Mouse (Mus musculus): Measurements from ENCODE around the gene Smad1.
"Not testable (repeated sequence)": the region's sequence is repeated elsewhere in the genome, so short reads cannot be mapped to it uniquely, and the experiment has no call there.

The Smad1 gene

DNA sequence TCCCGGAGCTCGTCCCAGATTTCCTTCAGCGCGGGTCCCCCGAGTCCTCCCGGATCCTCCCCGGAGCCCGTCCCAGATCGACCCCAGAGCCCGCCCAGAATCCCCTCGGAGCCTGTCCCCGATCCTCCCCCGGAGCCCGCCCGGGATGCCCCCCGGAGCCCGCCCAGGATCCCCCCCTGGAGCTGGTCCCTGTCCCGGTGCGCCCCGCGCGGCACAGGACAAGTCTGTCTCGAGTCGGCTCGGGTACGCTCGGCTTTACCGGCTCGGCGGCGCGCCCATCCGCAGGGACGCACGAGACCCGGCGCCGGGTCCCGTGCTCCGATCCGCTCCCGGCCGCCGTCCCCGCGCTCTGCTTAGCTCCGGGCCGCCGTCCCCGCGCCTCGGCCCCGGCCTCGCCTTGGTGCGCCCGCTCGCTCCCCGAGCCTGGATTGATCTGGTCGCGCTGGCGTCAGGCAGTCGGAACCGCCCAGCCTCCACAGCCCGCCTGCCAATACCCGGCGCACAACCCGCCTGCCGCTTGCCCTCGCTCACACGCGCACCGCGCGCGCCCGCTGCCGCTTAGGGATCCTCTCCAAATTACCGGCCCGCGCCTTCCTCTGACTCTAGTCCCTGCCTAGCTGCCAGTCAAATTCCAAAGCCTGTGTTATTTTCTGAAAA is at the start of gene Smad1:
Gene Smad1, minus strand, starts transcription at position 525 of the 657 bp plus-strand sequence.
- peak; percentile 53 for DNase-seq (ENCODE audit: low spot score)

- no peak for DNase-seq (ENCODE audit: low spot score)
Observed at GRCm38 (mm10) chr8:79447260-79447853, 48.0 kb upstream of the Smad1 start.

GRCm38 (mm10) chr8:79443460-79444098 is 44.3 kb upstream of the Smad1 start:
- no peak for DNase-seq (ENCODE audit: low spot score)

- DNase-seq (ENCODE audit: low spot score): no peak
Observed at GRCm38 (mm10) chr8:79433953-79434500, 34.7 kb upstream of the Smad1 start.

- DNase-seq (ENCODE audit: low spot score): no peak
Observed at GRCm38 (mm10) chr8:79414907-79415306, 15.6 kb upstream of the Smad1 start.

DNA sequence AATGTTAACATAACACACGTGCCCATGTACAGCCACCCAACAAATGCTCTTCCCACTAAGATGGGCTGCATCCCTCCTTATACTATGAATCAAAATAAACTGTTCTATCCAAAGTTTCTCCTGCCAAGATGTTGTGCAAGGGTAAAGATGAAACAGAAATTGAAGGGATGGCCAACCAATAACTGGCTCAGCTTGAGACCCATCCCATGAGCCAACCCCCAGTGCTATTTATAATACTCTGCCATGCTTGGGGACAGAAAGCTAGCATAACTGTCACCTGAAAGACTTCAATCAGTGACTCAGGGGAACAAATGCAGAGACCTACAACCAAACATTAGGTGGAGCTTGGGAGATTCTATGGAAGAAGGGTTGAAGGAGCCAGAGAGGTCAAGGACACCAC is 11.2 kb upstream of the Smad1 start:
- no peak for DNase-seq (ENCODE audit: low spot score)

DNA sequence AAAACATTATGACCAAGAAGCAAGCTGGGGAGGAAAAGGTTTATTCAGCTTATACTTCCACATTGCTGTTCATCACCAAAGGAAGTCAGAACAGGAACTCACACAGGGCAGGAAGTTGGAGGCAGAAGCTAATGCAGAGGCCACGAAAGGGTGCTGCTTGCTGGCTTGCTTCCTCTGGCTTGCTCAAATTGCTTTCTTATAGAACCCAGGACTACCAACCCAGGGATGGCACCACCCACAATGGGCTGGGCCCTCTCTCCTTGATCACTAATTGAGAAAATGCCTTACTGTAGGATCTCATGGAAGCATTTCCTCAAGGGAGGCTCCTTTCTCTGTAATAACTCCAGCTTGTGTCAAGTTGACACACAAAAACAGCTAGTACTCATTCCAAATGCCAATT is 8.0 kb upstream of the Smad1 start:
- not testable (repeated sequence) for DNase-seq (ENCODE audit: low spot score)

DNA sequence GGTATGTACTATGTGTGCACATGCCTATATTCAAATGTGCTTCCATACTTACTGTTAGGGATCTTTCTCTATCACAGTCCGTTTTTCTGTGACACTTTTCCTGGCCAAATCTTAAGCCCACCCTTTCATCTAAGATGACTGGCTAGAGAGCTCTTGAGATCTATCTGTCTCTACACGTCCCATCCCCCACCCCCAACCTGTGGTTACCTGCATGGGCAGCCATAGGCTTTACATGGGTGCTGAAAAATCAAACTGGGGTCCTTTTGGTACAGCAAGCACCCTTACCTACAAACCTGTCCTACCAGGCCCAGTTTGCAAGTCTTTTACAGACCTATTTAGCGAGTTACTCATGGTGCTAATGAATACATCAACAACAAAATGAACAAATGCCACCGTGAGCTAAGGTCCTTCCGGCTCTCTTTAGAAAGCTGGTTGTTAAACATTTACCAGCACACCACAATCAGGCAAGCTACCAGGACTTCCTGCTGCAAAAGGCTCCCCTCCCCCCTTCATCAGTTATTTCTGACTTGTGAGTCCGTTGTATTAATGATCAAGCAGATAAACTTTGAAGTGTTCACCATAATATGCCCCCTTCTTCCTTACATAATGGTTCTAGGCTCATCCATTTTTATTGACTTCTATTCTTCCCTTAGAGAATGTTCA is 5.7 kb upstream of the Smad1 start:
- DNase-seq (ENCODE audit: low spot score): no peak

GRCm38 (mm10) chr8:79400671-79401070 is 1.4 kb upstream of the Smad1 start:
- no peak for DNase-seq (ENCODE audit: low spot score)

- no peak for DNase-seq (ENCODE audit: low spot score)
Observed at GRCm38 (mm10) chr8:79398251-79398981, 902 bp downstream of the Smad1 start.

- DNase-seq (ENCODE audit: low spot score): no peak
Observed at GRCm38 (mm10) chr8:79397705-79398250, 1.5 kb downstream of the Smad1 start.

GRCm38 (mm10) chr8:79396911-79397310 is 2.4 kb downstream of the Smad1 start:
- no peak for DNase-seq (ENCODE audit: low spot score)

DNA sequence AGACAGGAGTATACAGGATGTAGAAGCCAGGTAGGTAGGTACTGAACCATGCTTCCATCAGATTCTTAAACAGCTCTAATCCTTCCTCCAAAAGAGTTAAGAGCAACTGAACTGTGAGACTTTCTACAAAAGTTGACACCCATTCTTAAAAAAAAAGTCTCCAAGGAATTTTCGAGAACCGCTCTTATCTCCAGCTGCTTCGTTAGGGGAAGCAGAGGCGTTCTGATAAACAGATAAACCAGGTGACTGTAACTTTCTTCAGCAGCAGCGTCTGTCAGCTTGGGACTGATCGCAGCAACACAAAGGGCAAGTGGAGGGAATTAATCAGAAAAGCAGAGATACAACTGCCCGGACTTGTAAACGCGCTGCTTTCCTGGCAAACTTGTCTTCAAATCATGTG is 5.3 kb downstream of the Smad1 start:
- DNase-seq (ENCODE audit: low spot score): no peak

DNA sequence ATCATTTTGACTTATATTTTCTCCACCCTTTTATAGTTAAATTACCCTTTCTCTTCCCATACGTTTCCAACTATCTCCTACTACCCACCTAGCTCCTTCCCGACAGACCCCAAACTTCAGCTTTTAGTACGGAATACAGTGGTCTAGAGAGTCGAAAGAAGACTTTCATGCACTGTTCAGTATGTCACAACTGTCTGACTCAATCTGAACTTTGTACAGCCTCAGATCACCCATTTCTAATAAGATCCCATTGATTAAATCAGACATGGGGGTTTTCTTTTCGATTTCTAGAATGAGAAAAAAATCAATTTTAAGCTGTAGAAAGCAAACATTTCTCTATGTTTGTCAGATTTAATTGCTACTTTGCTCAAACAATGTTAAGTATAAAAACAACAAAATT is 6.1 kb downstream of the Smad1 start:
- DNase-seq (ENCODE audit: low spot score): no peak

GRCm38 (mm10) chr8:79392649-79393048 is 6.7 kb downstream of the Smad1 start:
- no peak for DNase-seq (ENCODE audit: low spot score)

- no peak for DNase-seq (ENCODE audit: low spot score)
Observed at GRCm38 (mm10) chr8:79391454-79391853, 7.9 kb downstream of the Smad1 start.

DNA sequence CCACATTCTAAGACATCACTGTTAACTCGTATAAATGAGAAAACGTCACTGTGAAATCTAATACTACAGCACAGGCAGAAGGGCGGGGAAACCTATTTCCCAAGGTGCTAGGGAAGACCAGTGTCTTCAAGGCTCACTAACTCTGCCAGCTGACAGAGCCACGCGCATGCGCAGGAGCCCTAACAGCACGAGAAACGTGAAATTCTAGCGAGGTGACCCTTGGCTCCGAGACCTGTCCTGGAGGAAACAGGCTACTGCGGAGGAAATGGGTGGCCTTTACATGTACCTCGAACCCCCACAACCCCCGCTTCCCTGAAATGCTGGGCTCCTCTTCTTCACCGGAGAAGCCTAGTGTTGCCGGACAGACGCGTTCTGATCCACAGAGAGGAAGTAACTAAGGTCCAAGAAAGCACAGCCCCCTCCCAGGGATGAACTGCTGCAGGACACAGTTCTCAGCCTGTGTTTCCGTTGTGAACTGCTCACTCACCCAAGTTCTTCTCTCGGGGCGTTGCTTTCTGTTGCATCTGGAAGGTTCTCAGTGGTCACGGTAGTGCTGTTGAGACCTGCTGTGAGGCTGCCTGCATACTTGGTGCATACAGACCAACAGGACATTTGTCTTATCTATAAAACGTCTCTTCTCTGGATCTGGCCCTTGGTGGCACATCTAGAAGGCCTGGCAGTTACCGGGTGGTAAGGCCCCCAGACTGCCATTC is 10.1 kb downstream of the Smad1 start:
- DNase-seq (ENCODE audit: low spot score): no peak

GRCm38 (mm10) chr8:79386831-79387230 is 12.5 kb downstream of the Smad1 start:
- no peak for DNase-seq (ENCODE audit: low spot score)

DNA sequence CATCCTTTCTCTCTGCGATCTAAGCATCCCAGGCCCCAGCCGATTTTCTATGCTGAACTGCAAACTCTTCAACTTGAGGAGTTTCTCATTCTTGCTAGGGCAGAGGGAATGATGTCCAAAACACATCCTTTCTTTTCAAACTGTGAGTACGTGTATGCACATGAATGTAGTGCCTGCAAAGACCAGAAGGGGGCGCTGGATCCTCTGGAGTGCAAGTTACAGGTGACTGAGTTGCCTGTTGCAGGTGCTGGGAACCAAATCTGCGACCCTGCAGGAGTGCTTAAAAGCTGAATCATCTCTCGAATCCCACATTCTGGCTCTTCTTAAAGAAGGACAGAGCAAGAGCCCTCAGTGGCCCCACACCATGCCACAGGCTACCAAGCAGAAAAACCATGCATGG is 13.0 kb downstream of the Smad1 start:
- no peak for DNase-seq (ENCODE audit: low spot score)

GRCm38 (mm10) chr8:79384276-79385271 is 14.7 kb downstream of the Smad1 start:
- DNase-seq (ENCODE audit: low spot score): no peak

All from spleen, adult 12 weeks (tissue).